Mouse (Mus musculus) liver, embryonic 14.5 days (tissue): Measurements from ENCODE around the gene Stx8. TPM values are rescaled to one million over a fixed set of nuclear protein-coding genes. Genes with fewer than 3 reads are reported as not detected.

Experiments used
- ATAC-seq: fragments of 200-750 bp; cut with Nextera tagmentation; 2 replicates; pipeline ENCODE4 v1.8.0; 2017; ENCODE audit warnings: moderate number of reproducible peaks, mild to moderate bottlenecking, moderate library complexity; ENCODE audit not compliant: insufficient read depth
- DNase-seq, 3 experiments: peaks; one replicate each; pipeline ENCODE4 v3.0.0-alpha.2; 2012 to 2013; ENCODE audit warnings: low read depth in 3 of 3, low spot score in 3 of 3
- H3K27ac ChIP-seq: fragments of 300-500 bp; sonication (generic); 2 replicates; pipeline ENCODE4 v1.5.1; 2014; ENCODE audit warnings: moderate library complexity, mild to moderate bottlenecking, control low read depth, inconsistent platforms
- H3K27me3 ChIP-seq: fragments of 300-500 bp; sonication (generic); 2 replicates; pipeline ENCODE4 v1.6.1; 2014; ENCODE audit warnings: mild to moderate bottlenecking, low read length, moderate library complexity; ENCODE audit not compliant: control insufficient read depth, insufficient read depth
- H3K36me3 ChIP-seq: fragments of 300-500 bp; sonication (generic); replicated peaks from 2 replicates; pipeline ENCODE4 v1.6.1; 2014; ENCODE audit warnings: low read depth; ENCODE audit not compliant: control insufficient read depth, insufficient read depth
- H3K4me1 ChIP-seq, 2 experiments: fragments of 200-500 bp in 1 of 2; fragments of 300-500 bp in 1 of 2; sonication (generic) in 1 of 2; replicated peaks; 2 replicates each; pipeline ENCODE4 v1.6.1; 2012 to 2014; ENCODE audit warnings: antibody characterized with exemption in 1 of 2, inconsistent platforms in 1 of 2, low read length in 1 of 2; ENCODE audit not compliant: control insufficient read depth in 2 of 2, insufficient read depth in 2 of 2
- H3K4me2 ChIP-seq: fragments of 300-500 bp; sonication (generic); 2 replicates; pipeline ENCODE4 v1.6.1; 2014; ENCODE audit warnings: low read depth, mild to moderate bottlenecking, control low read depth, moderate library complexity
- H3K4me3 ChIP-seq, 2 experiments: fragments of 200-500 bp in 1 of 2; fragments of 300-500 bp in 1 of 2; sonication (generic) in 1 of 2; 2 replicates each; pipeline ENCODE4 v1.5.1; 2012 to 2014; ENCODE audit warnings: low read depth in 2 of 2, low read length in 2 of 2, mild to moderate bottlenecking in 2 of 2, control low read depth in 1 of 2, inconsistent platforms in 1 of 2, moderate library complexity in 1 of 2; ENCODE audit not compliant: insufficient read depth in 1 of 2
- H3K9ac ChIP-seq: fragments of 300-500 bp; sonication (generic); replicated peaks from 2 replicates; pipeline ENCODE4 v1.6.1; 2014; ENCODE audit warnings: mild to moderate bottlenecking, control low read depth, moderate library complexity
- H3K9me3 ChIP-seq: fragments of 300-500 bp; sonication (generic); 2 replicates; pipeline ENCODE4 v1.6.1; 2016; ENCODE audit warnings: low read length, mixed read lengths; ENCODE audit not compliant: control insufficient read depth
- CTCF ChIP-seq: IDR thresholded peaks from 2 replicates; pipeline ENCODE4 v1.5.1; 2016; ENCODE audit warnings: antibody characterized with exemption, low read depth, control low read depth
- EP300 ChIP-seq: IDR thresholded peaks from 2 replicates; pipeline ENCODE4 v1.6.1; 2016; ENCODE audit warnings: antibody characterized with exemption, low read depth
- WGBS: fragments of 180-500 bp; shearing (Covaris S2); extraction: QIAGEN DNeasy Blood & Tissue Kit; methylation state at CpG from one replicate; pipeline ENCODE4 v1.1.7; 2014; ENCODE audit not compliant: insufficient replicate concordance; 5-methylcytosine and 5-hydroxymethylcytosine counted together
- polyA plus RNA-seq, 2 experiments: library from polyadenylated mRNA; depleted of rRNA in 1 of 2; stranded (reverse) in 1 of 2; unstranded in 1 of 2; fragments of >200 nt; fragmentation: Nextera tagmentation in 1 of 2; extraction: Ambion mirVana in 1 of 2; gene quantifications; 2 replicates each; pipeline versions ENCODE4 v1.2.1 to v1.2.3; 2012 to 2014

Stx8 gene
- polyA plus RNA-seq, 2 experiments, result 8.1 to 24.5 TPM

GRCm38 (mm10) chr11:67953604-67954003, 12.4 kb upstream of the Stx8 start:
- 57% methylated on average over 5 of the region's 5 CpGs for WGBS
- Histone ChIP-seq H3K36me3 (no peaks in the 10 kb centered on the region), H3K4me1 (no peaks in the 10 kb centered on the region), H3K27ac (no peak overlapping the region), H3K4me3 (no peak overlapping the region), H3K9ac (no peak overlapping the region), H3K4me2 (no peak overlapping the region), H3K27me3 (no peaks in the 10 kb centered on the region), H3K9me3 (no peaks in the 10 kb centered on the region)
- DNase-seq, result no peak
- TF ChIP-seq EP300 (no peak), CTCF (no peak)
- ATAC-seq, result no peak

GRCm38 (mm10) chr11:67954413-67954812, 11.6 kb upstream of the Stx8 start:
- ATAC-seq, result no peak
- no peak overlapping the region for H3K4me2 ChIP-seq
- 63% methylated on average over 6 of the region's 6 CpGs for WGBS
- H3K36me3 ChIP-seq, result no peaks in the 10 kb centered on the region
- no peaks in the 10 kb centered on the region for H3K27me3 ChIP-seq
- no peaks in the 10 kb centered on the region for H3K4me1 ChIP-seq
- H3K9ac ChIP-seq, result no peak overlapping the region
- no peak for TF ChIP-seq EP300
- no peak for TF ChIP-seq CTCF
- H3K27ac ChIP-seq, result no peak overlapping the region
- no peak for DNase-seq
- no peaks in the 10 kb centered on the region for H3K9me3 ChIP-seq
- H3K4me3 ChIP-seq, result no peak overlapping the region

GRCm38 (mm10) chr11:67964110-67964509, 1.9 kb upstream of the Stx8 start:
- peak in 1 of 3 experiments; percentile 17 for DNase-seq
- 63% methylated on average over 6 of the region's 6 CpGs for WGBS
- no peak for ATAC-seq

GRCm38 (mm10) chr11:67965242-67965883, 630 bp upstream of the Stx8 start, which contains the start of gene Cfap52:
TSS of gene Cfap52 (minus strand) at chr11:67965651.
- DNase-seq, result peak; percentile 60 to 68 (median 62)
- Histone ChIP-seq H3K36me3 (no peaks in the 10 kb centered on the region), H3K9ac (peak within 1 kb of the TSS; percentile 87), H3K4me3 (peak within 1 kb of the TSS; percentile 86 to 94), H3K4me1 (peaks cover 6 to 7% of the 10 kb centered on the region in 2 experiments), H3K27ac (no peak within 1 kb of the TSS), H3K9me3 (no peaks in the 10 kb centered on the region), H3K27me3 (no peaks in the 10 kb centered on the region), H3K4me2 (peak within 1 kb of the TSS; percentile 92)
- WGBS, result 8% methylated on average over 15 of the region's 15 CpGs
- no peak for TF ChIP-seq CTCF
- no peak for TF ChIP-seq EP300
- peak; percentile 47; the same call in 1 of the 2 replicates for ATAC-seq

More at GRCm38 (mm10) chr11:67964110-67964509, 1.9 kb upstream of the Stx8 start:
- Histone ChIP-seq H3K9ac (no peak overlapping the region), H3K27ac (no peak overlapping the region), H3K36me3 (no peaks in the 10 kb centered on the region), H3K4me3 (no peak overlapping the region), H3K4me1 (peaks cover 6 to 7% of the 10 kb centered on the region in 2 experiments), H3K9me3 (no peaks in the 10 kb centered on the region), H3K27me3 (no peaks in the 10 kb centered on the region), H3K4me2 (no peak overlapping the region)
- TF ChIP-seq EP300, result no peak
- peak; percentile 61 for TF ChIP-seq CTCF

- ATAC-seq (no peak), DNase-seq (no peak)
- no peak for TF ChIP-seq CTCF
- TF ChIP-seq EP300, result no peak
- H3K27ac ChIP-seq, result no peak overlapping the region
- H3K4me2 ChIP-seq, result no peak overlapping the region
- WGBS, result 78% methylated on average over 11 of the region's 11 CpGs
- H3K4me1 ChIP-seq, result peaks cover 6 to 7% of the 10 kb centered on the region in 2 experiments
- no peak overlapping the region for H3K9ac ChIP-seq
- H3K27me3 ChIP-seq, result no peaks in the 10 kb centered on the region
- no peaks in the 10 kb centered on the region for H3K9me3 ChIP-seq
- no peaks in the 10 kb centered on the region for H3K36me3 ChIP-seq
- H3K4me3 ChIP-seq, result no peak overlapping the region
Observed at GRCm38 (mm10) chr11:67967831-67968230, 1.8 kb downstream of the Stx8 start.
